ENCODE assay signal across 16 mouse cellular contexts in the genomic region with DNA sequence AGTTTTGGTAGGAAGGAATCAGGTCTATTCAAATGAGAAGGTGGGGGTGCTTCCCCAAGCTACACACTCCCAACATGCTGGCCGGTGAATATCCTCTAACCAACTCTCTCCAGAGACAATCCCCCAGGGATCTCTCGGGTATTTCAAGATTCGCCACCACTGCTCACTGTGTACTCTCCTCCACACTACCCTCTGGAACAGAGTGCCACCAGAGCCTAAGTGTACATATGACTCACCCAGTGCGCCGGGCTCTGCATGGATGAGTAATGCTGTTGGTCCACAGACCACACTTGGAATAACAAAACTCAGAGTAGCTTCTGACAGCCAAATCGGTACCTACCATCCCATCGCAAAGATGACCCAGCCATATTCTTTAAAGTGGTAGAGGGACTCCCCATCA. TPM values are rescaled to one million over a fixed set of nuclear protein-coding genes. Genes with fewer than 3 reads are reported as not detected.
A peak's percentile ranks its signal among the peaks of the same experiment; 100 is the strongest.
DNase-seq lines count a peak whose midpoint lies in the region; ATAC-seq lines count a peak whose summit lies in the region.
"Had no signal": no experiment of that assay in that cellular context is flagged by ENCODE, and none has a peak within 500 bp of the region (broad histone marks: within the 10 kb centered on the region; RNA-seq: fewer than 3 reads in every experiment).

No protein-coding gene starts in this region.

- no peak overlapping the region for H3K27ac ChIP-seq in stomach, embryonic 16.5 days (ENCODE audit: low read length)
- H3K27ac ChIP-seq in midbrain, embryonic 16.5 days (ENCODE audit: low read length), result no peak overlapping the region
- H3K27ac ChIP-seq in intestine, embryonic 16.5 days (ENCODE audit: low read length), result no peak overlapping the region
- H3K27ac ChIP-seq: hindbrain, embryonic 10.5 days; intestine, embryonic 15.5 days had no signal

- no peaks in the 10 kb centered on the region for H3K36me3 ChIP-seq in stomach, embryonic 16.5 days (ENCODE audit: control insufficient read depth, insufficient read depth, low read length)
- H3K36me3 ChIP-seq in midbrain, embryonic 16.5 days (ENCODE audit: control insufficient read depth, insufficient read depth, low read length), result peaks cover 6% of the 10 kb centered on the region; the same call in 1 of the 2 replicates
- H3K36me3 ChIP-seq in intestine, embryonic 16.5 days (ENCODE audit: control insufficient read depth, insufficient read depth, low read length), result no peaks in the 10 kb centered on the region
- H3K36me3 ChIP-seq: intestine, embryonic 15.5 days had no signal

- H3K4me3 ChIP-seq in stomach, embryonic 16.5 days (replicated peaks; ENCODE audit: low read length), result no peak overlapping the region
- H3K4me3 ChIP-seq in midbrain, embryonic 16.5 days (ENCODE audit: low read depth, low read length), result no peak overlapping the region
- H3K4me3 ChIP-seq in intestine, embryonic 16.5 days (ENCODE audit: low read length), result no peak overlapping the region
- H3K4me3 ChIP-seq: hindbrain, embryonic 10.5 days; intestine, embryonic 15.5 days had no signal

- DNase-seq in frontal cortex, adult 2 months (ENCODE audit: extremely low spot score in 1 of 2, low spot score in 1 of 2), result peak; percentile 41 to 65
- DNase-seq in frontal cortex, postnatal 25 days (ENCODE audit: low spot score in 2 of 2), result no peak
- peak; percentile 40 for DNase-seq in right cerebral cortex, postnatal 25 days
- no peak for DNase-seq in right cerebral cortex, postnatal 14 days
- DNase-seq in adrenal gland, adult 2 months, result peak; percentile 73
- DNase-seq: cerebellum, adult 11-12 months; kidney, postnatal 10 days; liver, postnatal 0 days had no signal

- no peak overlapping the region for H3K4me2 ChIP-seq in stomach, embryonic 16.5 days (ENCODE audit: low read depth, low read length)
- no peak overlapping the region for H3K4me2 ChIP-seq in midbrain, embryonic 16.5 days (ENCODE audit: low read length)
- H3K4me2 ChIP-seq in intestine, embryonic 16.5 days (ENCODE audit: low read depth, low read length), result no peak overlapping the region
- H3K4me2 ChIP-seq: intestine, embryonic 15.5 days had no signal

- ATAC-seq in stomach, embryonic 16.5 days (ENCODE audit: insufficient read depth, low FRiP score), result peak; percentile 44; the same call in 1 of the 2 replicates
- no peak for ATAC-seq in midbrain, embryonic 16.5 days
- no peak for ATAC-seq in intestine, embryonic 16.5 days
- ATAC-seq: CD4-positive, CD25-positive, alpha-beta regulatory T cell, adult 4 months; intestine, embryonic 15.5 days; liver, postnatal 0 days had no signal

- no peak overlapping the region for H3K9ac ChIP-seq in stomach, embryonic 16.5 days (ENCODE audit: low read length)
- no peak overlapping the region for H3K9ac ChIP-seq in midbrain, embryonic 16.5 days (ENCODE audit: low read depth, low read length)
- no peak overlapping the region for H3K9ac ChIP-seq in intestine, embryonic 16.5 days (ENCODE audit: low read depth, low read length)
- H3K9ac ChIP-seq: intestine, embryonic 15.5 days; liver, postnatal 0 days had no signal

- 0 out of 2 replicates have a peak, but pooled peaks cover 7% of the 10 kb centered on the region for H3K4me1 ChIP-seq in stomach, embryonic 16.5 days (ENCODE audit: control insufficient read depth, insufficient read depth, low read length)
- H3K4me1 ChIP-seq in midbrain, embryonic 16.5 days (ENCODE audit: control insufficient read depth, insufficient read depth, low read length), result peaks cover 40% of the 10 kb centered on the region
- peaks cover 20% of the 10 kb centered on the region for H3K4me1 ChIP-seq in intestine, embryonic 16.5 days (ENCODE audit: control insufficient read depth, insufficient read depth, low read length)

- H3K27me3 ChIP-seq in stomach, embryonic 16.5 days (ENCODE audit: control insufficient read depth, insufficient read depth, low read length), result 0 out of 2 replicates have a peak, but pooled peaks cover 2% of the 10 kb centered on the region
- no peaks in the 10 kb centered on the region for H3K27me3 ChIP-seq in midbrain, embryonic 16.5 days (ENCODE audit: control insufficient read depth, insufficient read depth, low read depth, low read length)
- H3K27me3 ChIP-seq in intestine, embryonic 16.5 days (replicated peaks; ENCODE audit: control insufficient read depth, insufficient read depth, low read length), result peaks cover 9% of the 10 kb centered on the region; the same call in 1 of the 2 replicates

- no peaks in the 10 kb centered on the region for H3K9me3 ChIP-seq in stomach, embryonic 16.5 days (replicated peaks; ENCODE audit: control insufficient read depth, low read length)
- no peaks in the 10 kb centered on the region for H3K9me3 ChIP-seq in midbrain, embryonic 16.5 days (replicated peaks; ENCODE audit: control insufficient read depth, low read length, poor library complexity, severe bottlenecking)
- no peaks in the 10 kb centered on the region for H3K9me3 ChIP-seq in intestine, embryonic 16.5 days (ENCODE audit: control insufficient read depth, low read length)
- H3K9me3 ChIP-seq: hindbrain, embryonic 10.5 days; intestine, embryonic 15.5 days had no signal

- 73% methylated on average over 7 of the region's 7 CpGs for WGBS in stomach, embryonic 16.5 days
- WGBS in midbrain, embryonic 16.5 days, result 86% methylated on average over 7 of the region's 7 CpGs
- 87% methylated on average over 7 of the region's 7 CpGs for WGBS in intestine, embryonic 16.5 days

RNA-seq across cellular contexts. Expression of gene Podxl2, which starts 5.4 kb away (rescaled TPM):
- polyA plus RNA-seq in frontal cortex, adult 2 months (2012; rRNA removed), result 609 and 620 TPM in 2 replicates
- total RNA-seq in adrenal gland, adult 2 months (2021), result 10 to 100 TPM; 24.2 to 78.2 TPM
- 263 and 360 TPM in 2 replicates for polyA plus RNA-seq in adrenal gland, adult 2 months (2012; rRNA removed)
- 34.4 and 38.4 TPM in 2 replicates for polyA plus RNA-seq in stomach, embryonic 16.5 days (2015; fragmentation: Nextera tagmentation; extraction: Ambion mirVana)
- 662 and 671 TPM in 2 replicates for polyA plus RNA-seq in midbrain, embryonic 16.5 days (2015; fragmentation: Nextera tagmentation; extraction: Ambion mirVana)
- polyA plus RNA-seq in intestine, embryonic 16.5 days (2015; fragmentation: Nextera tagmentation; extraction: Ambion mirVana), result 32.0 and 35.6 TPM in 2 replicates
- total RNA-seq: granulocyte monocyte progenitor cell, adult 5-6 weeks; monocyte, adult 5-6 weeks had no signal

RNA-seq across cellular contexts. Expression of gene Abtb1, which starts 27.7 kb away (rescaled TPM):
- polyA plus RNA-seq in frontal cortex, adult 2 months (2012; rRNA removed), result 75.4 and 82.3 TPM in 2 replicates
- total RNA-seq in adrenal gland, adult 2 months (2021), result 10 to 100 TPM; 18.0 to 25.8 TPM
- polyA plus RNA-seq in adrenal gland, adult 2 months (2012; rRNA removed), result 119 and 120 TPM in 2 replicates
- polyA plus RNA-seq in stomach, embryonic 16.5 days (2015; fragmentation: Nextera tagmentation; extraction: Ambion mirVana), result 31.2 and 36.1 TPM in 2 replicates
- 37.3 and 40.7 TPM in 2 replicates for polyA plus RNA-seq in midbrain, embryonic 16.5 days (2015; fragmentation: Nextera tagmentation; extraction: Ambion mirVana)
- 26.6 and 29.2 TPM in 2 replicates for polyA plus RNA-seq in intestine, embryonic 16.5 days (2015; fragmentation: Nextera tagmentation; extraction: Ambion mirVana)

RNA-seq across cellular contexts. Expression of gene Mcm2, which starts 29.1 kb away (rescaled TPM):
- polyA plus RNA-seq in frontal cortex, adult 2 months (2012; rRNA removed), result 4.2 and 4.4 TPM in 2 replicates
- 10 to 100 TPM; 18.1 to 33.1 TPM for total RNA-seq in adrenal gland, adult 2 months (2021)
- 24.4 and 33.4 TPM in 2 replicates for polyA plus RNA-seq in adrenal gland, adult 2 months (2012; rRNA removed)
- polyA plus RNA-seq in stomach, embryonic 16.5 days (2015; fragmentation: Nextera tagmentation; extraction: Ambion mirVana), result 96.4 and 98.4 TPM in 2 replicates
- 16.2 and 20.7 TPM in 2 replicates for polyA plus RNA-seq in midbrain, embryonic 16.5 days (2015; fragmentation: Nextera tagmentation; extraction: Ambion mirVana)
- 90.1 and 101 TPM in 2 replicates for polyA plus RNA-seq in intestine, embryonic 16.5 days (2015; fragmentation: Nextera tagmentation; extraction: Ambion mirVana)

RNA-seq across cellular contexts. Expression of gene Tpra1, which starts 32.6 kb away (rescaled TPM):
- 92.8 and 93.3 TPM in 2 replicates for polyA plus RNA-seq in frontal cortex, adult 2 months (2012; rRNA removed)
- 100 to 1,000 TPM in 1 of 2 experiments, 10 to 100 TPM in 1; 87.0 to 108 TPM for total RNA-seq in adrenal gland, adult 2 months (2021)
- 578 and 603 TPM in 2 replicates for polyA plus RNA-seq in adrenal gland, adult 2 months (2012; rRNA removed)
- polyA plus RNA-seq in stomach, embryonic 16.5 days (2015; fragmentation: Nextera tagmentation; extraction: Ambion mirVana), result 65.1 and 74.4 TPM in 2 replicates
- polyA plus RNA-seq in midbrain, embryonic 16.5 days (2015; fragmentation: Nextera tagmentation; extraction: Ambion mirVana), result 88.4 and 99.6 TPM in 2 replicates
- 73.7 and 77.0 TPM in 2 replicates for polyA plus RNA-seq in intestine, embryonic 16.5 days (2015; fragmentation: Nextera tagmentation; extraction: Ambion mirVana)

Comparison
In these comparisons a context has a peak if more than half of its experiments do, and no peak if none do; other contexts are left out.
1. DNase-seq: peak in frontal cortex, adult 2 months (2 of 2), right cerebral cortex, postnatal 25 days (single experiment) and adrenal gland, adult 2 months (single experiment); none in frontal cortex, postnatal 25 days (0 of 2) and right cerebral cortex, postnatal 14 days (single experiment).